In genomic region chr2:103595028-103595651, GRCm38 (mm10) we compare ENCODE assay signal across 16 mouse cellular contexts. TPM values are rescaled to one million over a fixed set of nuclear protein-coding genes. Genes with fewer than 3 reads are reported as not detected.
A peak's percentile ranks its signal among the peaks of the same experiment; 100 is the strongest.
DNase-seq lines count a peak whose midpoint lies in the region; ATAC-seq and TF ChIP-seq lines count a peak whose summit lies in the region.
"Had no signal": no experiment of that assay in that cellular context is flagged by ENCODE, and none has a peak within 500 bp of the region (broad histone marks: within the 10 kb centered on the region; RNA-seq: fewer than 3 reads in every experiment).

No protein-coding gene starts in this region.

- no peak overlapping the region for H3K27ac ChIP-seq in heart, embryonic 16.5 days (ENCODE audit: low read length)
- H3K27ac ChIP-seq in embryonic facial prominence, embryonic 14.5 days (replicated peaks; ENCODE audit: low read depth, low read length), result peak overlapping the region; percentile 4; the same call in 1 of the 2 replicates
- peak overlapping the region; percentile 83 for H3K27ac ChIP-seq in kidney, embryonic 16.5 days (ENCODE audit: low read length)
- no peak overlapping the region for H3K27ac ChIP-seq in liver, embryonic 14.5 days
- H3K27ac ChIP-seq: forebrain, embryonic 12.5 days; layer of hippocampus, adult 2 months; limb, embryonic 15.5 days; neural tube, embryonic 12.5 days had no signal

- no peaks in the 10 kb centered on the region for H3K36me3 ChIP-seq in heart, embryonic 16.5 days (ENCODE audit: control insufficient read depth, insufficient read depth)
- H3K36me3 ChIP-seq in embryonic facial prominence, embryonic 14.5 days (ENCODE audit: control insufficient read depth, insufficient read depth, low read length), result no peaks in the 10 kb centered on the region
- H3K36me3 ChIP-seq in kidney, embryonic 16.5 days (ENCODE audit: insufficient read depth, low read length), result no peaks in the 10 kb centered on the region
- no peaks in the 10 kb centered on the region for H3K36me3 ChIP-seq in liver, embryonic 14.5 days (replicated peaks; ENCODE audit: control insufficient read depth, insufficient read depth, low read depth)
- H3K36me3 ChIP-seq: forebrain, embryonic 12.5 days; limb, embryonic 15.5 days; neural tube, embryonic 12.5 days had no signal

- WGBS in heart, embryonic 16.5 days, result 52% methylated on average over 5 of the region's 5 CpGs
- WGBS in embryonic facial prominence, embryonic 14.5 days, result 44% methylated on average over 5 of the region's 5 CpGs
- WGBS in kidney, embryonic 16.5 days, result 45% methylated on average over 5 of the region's 5 CpGs
- WGBS in liver, embryonic 14.5 days (ENCODE audit: insufficient replicate concordance), result 48% methylated on average over 5 of the region's 5 CpGs

- no peak for DNase-seq in heart, adult 11 months
- peak; percentile 33 for DNase-seq in embryonic facial prominence, embryonic 14.5 days (ENCODE audit: low spot score)
- no peak for DNase-seq in liver, embryonic 14.5 days (ENCODE audit: low read depth in 3 of 3, low spot score in 3 of 3)
- DNase-seq in spleen, postnatal 10 days (ENCODE audit: low spot score in 2 of 2), result no peak
- DNase-seq in layer of hippocampus, adult 9-10 months (ENCODE audit: low spot score), result no peak
- no peak for DNase-seq in gastrocnemius, postnatal 10 days
- DNase-seq: adrenal gland, postnatal 36 days; cerebellum, postnatal 36 days; right cerebral cortex, adult 18-20 months had no signal

- H3K4me2 ChIP-seq in heart, embryonic 16.5 days (ENCODE audit: low read depth, low read length), result no peak overlapping the region
- H3K4me2 ChIP-seq in embryonic facial prominence, embryonic 14.5 days (ENCODE audit: low read depth, low read length), result 0 out of 2 replicates have a peak overlapping the region, but pooled peaks have one; percentile 2
- H3K4me2 ChIP-seq in kidney, embryonic 16.5 days (replicated peaks; ENCODE audit: low read depth, low read length), result no peak overlapping the region; the same call in 1 of the 2 replicates
- H3K4me2 ChIP-seq in liver, embryonic 14.5 days (ENCODE audit: low read depth), result peak overlapping the region; percentile 22; the same call in 1 of the 2 replicates
- H3K4me2 ChIP-seq: forebrain, embryonic 12.5 days; limb, embryonic 15.5 days; neural tube, embryonic 12.5 days had no signal

- no peak for TF ChIP-seq EP300 in liver, embryonic 14.5 days (IDR thresholded peaks at IDR 0.05; ENCODE audit: low read depth)

- no peak for ATAC-seq in heart, embryonic 16.5 days (replicated peaks; ENCODE audit: extremely low read depth, insufficient read depth, low FRiP score)
- ATAC-seq in embryonic facial prominence, embryonic 14.5 days (ENCODE audit: low read depth), result no peak
- peak; percentile 59 for ATAC-seq in kidney, embryonic 16.5 days (ENCODE audit: low FRiP score, low TSS enrichment)
- ATAC-seq in liver, embryonic 14.5 days (ENCODE audit: insufficient read depth), result no peak

- no peak for TF ChIP-seq CTCF in liver, embryonic 14.5 days (IDR thresholded peaks at IDR 0.05; ENCODE audit: low read depth)

- peaks cover 78% of the 10 kb centered on the region for H3K4me1 ChIP-seq in heart, embryonic 16.5 days (ENCODE audit: control insufficient read depth, insufficient read depth, low read length)
- H3K4me1 ChIP-seq in embryonic facial prominence, embryonic 14.5 days (ENCODE audit: control insufficient read depth, insufficient read depth, low read length), result peaks cover 50% of the 10 kb centered on the region
- peaks cover 15% of the 10 kb centered on the region for H3K4me1 ChIP-seq in kidney, embryonic 16.5 days (ENCODE audit: insufficient read depth, low read length)
- peaks cover 8 to 35% of the 10 kb centered on the region in 2 experiments for H3K4me1 ChIP-seq in liver, embryonic 14.5 days (replicated peaks; ENCODE audit: control insufficient read depth in 2 of 2, insufficient read depth in 2 of 2, low read length in 1 of 2)

- H3K9ac ChIP-seq in heart, embryonic 16.5 days (ENCODE audit: low read length), result peak overlapping the region; percentile 40; the same call in 1 of the 2 replicates
- H3K9ac ChIP-seq in embryonic facial prominence, embryonic 14.5 days (ENCODE audit: low read depth, low read length), result no peak overlapping the region; the same call in 1 of the 2 replicates
- H3K9ac ChIP-seq in kidney, embryonic 16.5 days (replicated peaks; ENCODE audit: low read length), result no peak overlapping the region
- H3K9ac ChIP-seq in liver, embryonic 14.5 days (replicated peaks), result no peak overlapping the region
- H3K9ac ChIP-seq: forebrain, embryonic 12.5 days; limb, embryonic 15.5 days; neural tube, embryonic 12.5 days had no signal

- no peak overlapping the region for H3K4me3 ChIP-seq in heart, embryonic 16.5 days (ENCODE audit: low read length)
- H3K4me3 ChIP-seq in embryonic facial prominence, embryonic 14.5 days (ENCODE audit: low read depth, low read length), result no peak overlapping the region
- H3K4me3 ChIP-seq in kidney, embryonic 16.5 days (ENCODE audit: low read length), result no peak overlapping the region
- no peak overlapping the region for H3K4me3 ChIP-seq in liver, embryonic 14.5 days (ENCODE audit: insufficient read depth in 1 of 2, low read depth in 2 of 2, low read length in 2 of 2)
- H3K4me3 ChIP-seq: forebrain, embryonic 12.5 days; layer of hippocampus, adult 2 months; limb, embryonic 15.5 days; megakaryocyte, embryonic 14.5 days; neural tube, embryonic 12.5 days had no signal

- H3K9me3 ChIP-seq in heart, embryonic 16.5 days (replicated peaks; ENCODE audit: control insufficient read depth, low read length), result no peaks in the 10 kb centered on the region
- H3K9me3 ChIP-seq in embryonic facial prominence, embryonic 14.5 days (ENCODE audit: control insufficient read depth, low read length), result no peaks in the 10 kb centered on the region
- no peaks in the 10 kb centered on the region for H3K9me3 ChIP-seq in kidney, embryonic 16.5 days (ENCODE audit: low read length)
- no peaks in the 10 kb centered on the region for H3K9me3 ChIP-seq in liver, embryonic 14.5 days (ENCODE audit: control insufficient read depth, low read length)
- H3K9me3 ChIP-seq: forebrain, embryonic 12.5 days; limb, embryonic 15.5 days; megakaryocyte, embryonic 14.5 days; neural tube, embryonic 12.5 days had no signal

- H3K27me3 ChIP-seq in heart, embryonic 16.5 days (ENCODE audit: control insufficient read depth, insufficient read depth, low read length), result no peaks in the 10 kb centered on the region
- H3K27me3 ChIP-seq in embryonic facial prominence, embryonic 14.5 days (replicated peaks; ENCODE audit: control insufficient read depth, insufficient read depth, low read length), result no peaks in the 10 kb centered on the region
- H3K27me3 ChIP-seq in kidney, embryonic 16.5 days (ENCODE audit: insufficient read depth, low read length), result no peaks in the 10 kb centered on the region
- no peaks in the 10 kb centered on the region for H3K27me3 ChIP-seq in liver, embryonic 14.5 days (ENCODE audit: control insufficient read depth, insufficient read depth, low read length)
- H3K27me3 ChIP-seq: forebrain, embryonic 12.5 days; limb, embryonic 15.5 days; neural tube, embryonic 12.5 days had no signal

RNA-seq across cellular contexts. Expression of gene Abtb2, which starts 29.0 kb away (rescaled TPM):
- 19.9 and 23.2 TPM in 2 replicates for polyA plus RNA-seq in heart, embryonic 16.5 days (2015; fragmentation: Nextera tagmentation; extraction: Ambion mirVana)
- 14.2 and 14.5 TPM in 2 replicates for polyA plus RNA-seq in embryonic facial prominence, embryonic 14.5 days (2014; fragmentation: Nextera tagmentation; extraction: Ambion mirVana)
- 7.8 and 9.3 TPM in 2 replicates for polyA plus RNA-seq in kidney, embryonic 16.5 days (2015; fragmentation: Nextera tagmentation; extraction: Ambion mirVana)
- polyA plus RNA-seq in liver, embryonic 14.5 days (2012; rRNA removed), result 1.7 and 1.8 TPM in 2 replicates
- 1.2 and 1.7 TPM in 2 replicates for polyA plus RNA-seq in liver, embryonic 14.5 days (2014; fragmentation: Nextera tagmentation; extraction: Ambion mirVana)
- 10 to 100 TPM; 11.0 to 13.6 TPM for total RNA-seq in gastrocnemius, postnatal 10 days (2021)

Comparison
In these comparisons a context has a peak if more than half of its experiments do, and no peak if none do; other contexts are left out.
1. H3K27ac ChIP-seq: peak in embryonic facial prominence, embryonic 14.5 days (single experiment) and kidney, embryonic 16.5 days (single experiment); none in heart, embryonic 16.5 days (single experiment) and liver, embryonic 14.5 days (single experiment).
2. H3K4me2 ChIP-seq: peak in embryonic facial prominence, embryonic 14.5 days (single experiment) and liver, embryonic 14.5 days (single experiment); none in heart, embryonic 16.5 days (single experiment) and kidney, embryonic 16.5 days (single experiment).